ENCODE assay signal across 25 mouse cellular contexts in the genomic region with DNA sequence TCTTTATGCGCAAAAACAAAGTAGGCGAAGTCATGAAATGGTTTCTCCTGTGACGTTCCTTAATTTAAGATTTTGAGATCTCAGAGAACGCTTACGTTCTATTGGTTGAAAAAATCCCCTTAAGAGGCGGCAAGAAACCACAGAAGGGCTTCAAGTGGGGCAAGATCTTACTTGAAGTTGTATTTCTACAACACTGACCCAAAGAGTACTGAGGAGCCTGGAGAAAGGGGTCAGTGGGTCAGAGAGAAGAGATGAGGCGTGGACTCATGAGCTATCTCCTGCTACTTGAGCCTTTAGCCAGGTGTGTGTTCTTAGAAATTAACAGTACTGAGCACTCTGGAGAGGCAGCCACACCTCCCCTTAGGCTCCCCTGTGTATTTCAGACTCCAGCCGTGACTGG.
"Had no signal": no experiment of that assay in that cellular context is flagged by ENCODE, and none has a peak within 500 bp of the region (broad histone marks: within the 10 kb centered on the region; RNA-seq: fewer than 3 reads in every experiment).

No protein-coding gene starts in this region.

- H3K4me2 ChIP-seq: heart, embryonic 11.5 days; heart, embryonic 13.5 days; heart, embryonic 15.5 days; hindbrain, embryonic 13.5 days; hindbrain, embryonic 15.5 days; kidney, embryonic 15.5 days; limb, embryonic 13.5 days; limb, embryonic 15.5 days had no signal

- H3K9me3 ChIP-seq: heart, embryonic 13.5 days; heart, embryonic 15.5 days; hindbrain, embryonic 13.5 days; hindbrain, embryonic 15.5 days; kidney, embryonic 15.5 days; limb, embryonic 13.5 days; limb, embryonic 15.5 days had no signal

- H3K27me3 ChIP-seq: heart, embryonic 13.5 days; heart, embryonic 15.5 days; hindbrain, embryonic 13.5 days; hindbrain, embryonic 15.5 days; kidney, embryonic 15.5 days; limb, embryonic 13.5 days; limb, embryonic 15.5 days had no signal

- H3K9ac ChIP-seq: forebrain, postnatal 0 days; heart, embryonic 13.5 days; heart, embryonic 15.5 days; hindbrain, embryonic 13.5 days; hindbrain, embryonic 15.5 days; kidney, embryonic 15.5 days; limb, embryonic 13.5 days; limb, embryonic 15.5 days had no signal

- DNase-seq: forebrain, postnatal 0 days; gastrocnemius, postnatal 14 days; gastrocnemius, postnatal 36 days; heart, adult 18-20 months; heart, postnatal 14 days; heart, postnatal 36 days; kidney, adult 11 months; kidney, adult 2 months; kidney, adult 9 months; kidney, postnatal 14 days; kidney, postnatal 36 days; layer of hippocampus, adult 9-11 months; layer of hippocampus, postnatal 36 days; left cerebral cortex, postnatal 4 days had no signal

- H3K4me1 ChIP-seq: heart, embryonic 13.5 days; heart, embryonic 15.5 days; hindbrain, embryonic 13.5 days; hindbrain, embryonic 15.5 days; limb, embryonic 15.5 days had no signal

- ATAC-seq: forebrain, postnatal 0 days; hindbrain, postnatal 0 days; intestine, embryonic 16.5 days had no signal

- H3K4me3 ChIP-seq: heart, embryonic 13.5 days; heart, embryonic 15.5 days; hindbrain, embryonic 13.5 days; hindbrain, embryonic 15.5 days; kidney, embryonic 15.5 days; limb, embryonic 13.5 days; limb, embryonic 15.5 days had no signal

- H3K36me3 ChIP-seq: heart, embryonic 13.5 days; heart, embryonic 15.5 days; hindbrain, embryonic 13.5 days; hindbrain, embryonic 15.5 days; kidney, embryonic 15.5 days; limb, embryonic 13.5 days; limb, embryonic 15.5 days had no signal

- H3K27ac ChIP-seq: heart, embryonic 13.5 days; heart, embryonic 15.5 days; hindbrain, embryonic 13.5 days; hindbrain, embryonic 15.5 days; hindbrain, postnatal 0 days; kidney, embryonic 15.5 days; kidney, postnatal 0 days; limb, embryonic 13.5 days; limb, embryonic 15.5 days had no signal
